Mouse (Mus musculus) kidney, adult 2 months (tissue): ENCODE data around the gene Tenm3. TPM values are rescaled to one million over a fixed set of nuclear protein-coding genes. Genes with fewer than 3 reads are reported as not detected.

Source experiments
- DNase-seq: peaks from one replicate; pipeline ENCODE4 v3.0.0; 2021
- H3K27ac ChIP-seq: fragments of 200-500 bp; 2 replicates; pipeline ENCODE4 v1.5.1; 2012; ENCODE audit warnings: low read depth, low read length, control low read depth, inconsistent platforms; ENCODE audit not compliant: insufficient read depth
- H3K27me3 ChIP-seq: fragments of 200-500 bp; replicated peaks from 2 replicates; pipeline ENCODE4 v1.6.1; 2012; ENCODE audit warnings: mild to moderate bottlenecking, moderate library complexity, low read length, inconsistent platforms; ENCODE audit not compliant: control insufficient read depth, insufficient read depth
- H3K36me3 ChIP-seq: fragments of 200-500 bp; 2 replicates; pipeline ENCODE4 v1.6.1; 2012; ENCODE audit warnings: mild to moderate bottlenecking, moderate library complexity, low read length, inconsistent platforms; ENCODE audit not compliant: control insufficient read depth, insufficient read depth
- H3K4me1 ChIP-seq: fragments of 200-500 bp; 2 replicates; pipeline ENCODE4 v1.6.1; 2011; ENCODE audit warnings: low read length; ENCODE audit not compliant: control insufficient read depth, insufficient read depth
- H3K4me3 ChIP-seq: fragments of 200-500 bp; 2 replicates; pipeline ENCODE4 v1.5.1; 2011; ENCODE audit warnings: mild to moderate bottlenecking, low read depth, low read length, control low read depth; ENCODE audit not compliant: insufficient read depth
- CTCF ChIP-seq: fragments of 200-500 bp; conservative IDR thresholded peaks from 2 replicates; pipeline ENCODE4 v1.5.1; 2011; ENCODE audit warnings: low read depth, mild to moderate bottlenecking, control low read depth, low read length, moderate library complexity, mixed read lengths; ENCODE audit not compliant: insufficient read depth, insufficient read length
- POLR2A ChIP-seq: fragments of 200-500 bp; IDR thresholded peaks from one replicate; pipeline ENCODE4 v1.6.1; 2011; ENCODE audit warnings: low read depth, low read length, control low read depth
- WGBS: fragments of 180-500 bp; shearing (Covaris S2); methylation state at CpG from one replicate; pipeline ENCODE4 v1.1.7; 2018; 5-methylcytosine and 5-hydroxymethylcytosine counted together
- polyA plus RNA-seq: library from polyadenylated mRNA; depleted of rRNA; stranded (reverse); fragments of >200 nt; gene quantifications from 2 replicates; pipeline ENCODE4 v1.2.3, GENCODE M21; 2012

Gene Tenm3
- polyA plus RNA-seq, 1 experiment = 2.0 TPM

DNA sequence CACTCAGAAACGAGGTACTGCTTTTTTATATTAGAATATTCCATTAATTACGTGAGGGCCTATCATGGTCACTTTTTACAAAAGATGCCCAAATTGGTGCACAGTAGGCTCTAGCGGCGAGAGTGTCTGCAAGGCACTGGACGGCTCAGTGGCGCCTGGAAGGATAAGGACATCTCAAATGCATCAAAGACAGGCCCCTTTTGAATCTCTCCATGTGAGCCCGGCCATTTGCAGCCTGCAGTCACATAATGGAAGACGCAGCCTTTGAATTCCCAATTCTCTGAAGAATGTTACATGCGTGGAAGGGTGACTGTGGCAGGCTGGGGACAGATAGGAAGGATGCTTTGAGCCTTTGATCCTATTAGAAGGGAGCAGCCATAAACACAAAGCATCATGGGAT, 631.8 kb downstream of the Tenm3 start:
- H3K27ac ChIP-seq = no peak overlapping the region
- no peak for DNase-seq
- WGBS = 89% methylated on average over 9 of the region's 9 CpGs
- H3K4me1 ChIP-seq = no peaks in the 10 kb centered on the region
- no peaks in the 10 kb centered on the region for H3K36me3 ChIP-seq
- H3K4me3 ChIP-seq = no peak overlapping the region
- no peaks in the 10 kb centered on the region for H3K27me3 ChIP-seq
- TF ChIP-seq POLR2A (no peak), CTCF (no peak)

DNA sequence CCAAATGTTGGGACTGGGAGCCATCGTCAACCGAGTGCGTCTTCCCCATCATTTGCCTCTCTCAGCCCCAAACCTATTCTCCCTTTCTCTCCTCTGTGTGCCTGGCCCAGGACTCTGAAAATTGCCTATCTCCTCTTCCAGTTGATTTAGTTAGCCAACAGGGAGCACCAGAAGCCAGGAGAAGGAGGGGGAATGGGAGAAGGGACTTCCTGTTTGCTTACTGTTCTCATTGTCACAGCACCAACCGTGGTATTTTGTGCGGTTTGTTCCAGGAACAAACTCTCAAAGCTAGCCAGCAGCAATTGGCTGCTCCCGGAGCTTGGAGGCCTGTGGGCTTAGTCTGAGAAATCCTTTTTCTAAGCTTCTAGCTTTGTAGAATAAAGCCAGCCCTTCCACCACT, 636.2 kb downstream of the Tenm3 start:
- Histone ChIP-seq H3K27ac (no peak overlapping the region), H3K4me3 (no peak overlapping the region), H3K36me3 (no peaks in the 10 kb centered on the region), H3K27me3 (no peaks in the 10 kb centered on the region), H3K4me1 (no peaks in the 10 kb centered on the region)
- 81% methylated on average over 6 of the region's 6 CpGs for WGBS
- TF ChIP-seq POLR2A (no peak), CTCF (no peak)
- peak; percentile 5 for DNase-seq

DNA sequence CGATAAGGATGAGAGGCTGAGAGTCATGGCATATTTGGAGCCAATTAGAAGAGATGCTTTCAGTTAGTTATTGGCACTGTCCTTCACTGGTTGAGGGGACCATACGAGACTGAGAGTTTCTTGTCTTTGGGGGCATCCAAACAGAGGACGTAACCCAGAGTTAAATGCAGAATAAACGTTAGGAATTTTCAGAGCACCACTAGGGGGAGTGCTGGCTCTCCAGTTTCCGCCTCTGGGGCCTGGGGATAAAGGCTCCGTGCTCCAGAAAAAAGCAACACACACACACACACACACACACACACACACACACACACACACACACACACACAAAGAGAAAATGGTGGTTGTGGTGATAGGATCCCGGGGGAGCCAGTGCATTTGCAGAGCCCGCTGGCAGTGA, 636.8 kb downstream of the Tenm3 start:
- DNase-seq = no peak
- H3K27me3 ChIP-seq = no peaks in the 10 kb centered on the region
- H3K36me3 ChIP-seq = no peaks in the 10 kb centered on the region
- no peaks in the 10 kb centered on the region for H3K4me1 ChIP-seq
- WGBS = 67% methylated on average over 8 of the region's 8 CpGs
- H3K27ac ChIP-seq = no peak overlapping the region
- TF ChIP-seq CTCF (0 out of 2 replicates have a peak, but pooled peaks have one; percentile 7), POLR2A (no peak)
- H3K4me3 ChIP-seq = no peak overlapping the region

DNA sequence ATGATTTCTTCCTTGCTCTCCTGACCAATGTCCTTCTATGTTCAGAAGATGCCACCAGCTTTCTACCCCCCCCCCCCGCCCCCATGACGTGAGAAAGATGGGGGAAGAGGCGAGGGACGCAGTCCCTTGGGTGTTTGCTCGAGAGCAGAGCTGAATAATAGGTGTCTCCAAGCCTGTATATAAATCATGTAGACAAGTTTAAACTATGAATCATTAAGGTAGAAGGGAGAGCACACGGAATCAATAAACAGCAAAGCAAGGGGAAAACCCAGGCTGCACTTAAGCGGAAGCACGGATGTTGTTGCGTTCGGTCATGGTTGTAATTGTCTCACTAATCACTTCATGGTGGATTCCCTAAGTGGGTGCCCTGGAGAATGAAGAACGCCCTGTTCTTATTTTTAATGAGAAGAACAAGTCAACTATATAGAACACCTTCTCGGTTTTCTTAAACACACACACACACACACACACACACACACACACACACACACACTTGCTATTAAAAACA, 638.9 kb downstream of the Tenm3 start:
- Histone ChIP-seq H3K36me3 (no peaks in the 10 kb centered on the region), H3K27ac (no peak overlapping the region), H3K27me3 (no peaks in the 10 kb centered on the region), H3K4me3 (no peak overlapping the region), H3K4me1 (no peaks in the 10 kb centered on the region)
- TF ChIP-seq CTCF (no peak), POLR2A (no peak)
- 53% methylated on average over 12 of the region's 12 CpGs for WGBS
- DNase-seq = no peak

DNA sequence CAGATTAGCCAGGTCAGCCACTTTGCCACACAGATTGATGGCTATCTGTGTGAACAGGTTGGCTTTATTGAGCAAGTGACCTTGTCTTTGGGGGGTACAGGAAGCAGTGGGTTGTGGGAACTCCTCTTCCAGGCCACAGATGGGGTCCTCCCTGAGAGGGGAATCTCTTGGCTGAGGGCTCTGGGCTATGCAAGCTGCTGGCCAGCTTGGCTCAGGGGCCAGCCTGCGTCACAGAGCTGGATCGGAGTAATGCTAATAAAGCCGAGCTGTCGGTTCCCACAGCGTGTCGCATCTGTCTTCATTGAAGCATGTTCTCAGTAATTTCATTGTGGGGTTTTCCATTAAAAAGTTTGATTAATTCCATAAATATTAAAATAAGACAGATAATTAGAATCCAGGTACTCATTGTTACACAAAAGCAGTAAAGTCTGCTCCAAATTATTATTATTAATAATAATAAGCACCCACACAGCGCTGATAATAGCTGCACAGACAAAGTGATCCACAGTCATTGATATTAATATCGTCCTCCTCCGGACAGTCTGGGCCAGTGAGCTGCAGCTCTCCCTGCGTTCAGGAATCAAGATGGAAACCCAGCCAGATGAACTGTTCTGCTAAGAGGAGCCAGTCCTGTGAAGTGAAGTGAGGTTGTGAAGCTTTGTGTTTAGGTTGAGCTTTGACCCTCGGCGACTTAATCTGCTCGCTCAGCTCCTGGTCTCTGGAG, 639.5 kb downstream of the Tenm3 start:
- no peak overlapping the region for H3K4me3 ChIP-seq
- DNase-seq = no peak
- H3K27me3 ChIP-seq = no peaks in the 10 kb centered on the region
- TF ChIP-seq POLR2A (no peak), CTCF (no peak)
- no peaks in the 10 kb centered on the region for H3K36me3 ChIP-seq
- no peaks in the 10 kb centered on the region for H3K4me1 ChIP-seq
- 72% methylated on average over 13 of the region's 13 CpGs for WGBS
- H3K27ac ChIP-seq = no peak overlapping the region

DNA sequence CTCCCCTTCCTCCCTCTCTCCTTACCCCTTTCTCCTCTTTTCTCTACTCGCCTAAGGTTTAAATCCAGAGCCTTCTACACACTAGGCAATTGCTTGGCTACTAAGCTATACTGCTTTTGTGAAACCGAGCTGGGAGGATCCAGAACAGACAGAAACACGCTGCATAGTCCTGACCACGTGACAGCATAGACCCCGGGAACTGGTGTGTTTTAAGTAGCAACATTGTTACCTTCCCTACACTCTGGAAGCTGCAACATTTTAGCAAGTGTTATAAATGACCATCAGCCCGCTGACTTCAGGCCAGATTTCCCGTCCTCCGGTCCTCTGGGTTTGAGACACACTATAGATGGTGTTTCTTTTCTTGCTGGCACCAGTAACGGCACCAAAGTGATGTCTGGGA, 640.1 kb downstream of the Tenm3 start:
- Histone ChIP-seq H3K27me3 (no peaks in the 10 kb centered on the region), H3K36me3 (no peaks in the 10 kb centered on the region), H3K4me3 (no peak overlapping the region), H3K4me1 (no peaks in the 10 kb centered on the region), H3K27ac (no peak overlapping the region)
- TF ChIP-seq CTCF = no peak
- TF ChIP-seq POLR2A = no peak
- WGBS = 80% methylated on average over 9 of the region's 9 CpGs
- DNase-seq = no peak

DNA sequence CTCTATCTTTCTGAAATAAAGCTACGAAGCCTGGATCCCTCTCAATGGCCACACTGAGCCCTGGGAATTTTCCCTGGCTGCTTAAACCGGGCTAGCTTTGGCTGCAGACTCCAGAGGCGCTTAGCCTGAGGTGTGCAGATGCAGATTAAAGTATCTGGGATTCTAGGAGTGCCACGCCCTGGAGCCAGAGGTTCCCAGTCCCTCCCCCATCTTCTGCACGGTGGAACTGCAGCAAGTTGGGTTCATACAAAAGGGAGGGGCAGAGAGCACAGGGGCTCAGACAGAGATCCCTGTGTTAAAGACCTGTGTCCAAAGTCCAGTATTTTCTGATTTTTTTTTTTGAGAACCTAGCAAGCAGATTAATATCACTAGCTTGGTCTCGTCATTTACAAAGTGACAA, 640.6 kb downstream of the Tenm3 start:
- Histone ChIP-seq H3K27ac (no peak overlapping the region), H3K27me3 (no peaks in the 10 kb centered on the region), H3K4me1 (no peaks in the 10 kb centered on the region), H3K4me3 (no peak overlapping the region), H3K36me3 (no peaks in the 10 kb centered on the region)
- DNase-seq = no peak
- 68% methylated on average over 6 of the region's 6 CpGs for WGBS
- TF ChIP-seq CTCF = no peak
- no peak for TF ChIP-seq POLR2A

DNA sequence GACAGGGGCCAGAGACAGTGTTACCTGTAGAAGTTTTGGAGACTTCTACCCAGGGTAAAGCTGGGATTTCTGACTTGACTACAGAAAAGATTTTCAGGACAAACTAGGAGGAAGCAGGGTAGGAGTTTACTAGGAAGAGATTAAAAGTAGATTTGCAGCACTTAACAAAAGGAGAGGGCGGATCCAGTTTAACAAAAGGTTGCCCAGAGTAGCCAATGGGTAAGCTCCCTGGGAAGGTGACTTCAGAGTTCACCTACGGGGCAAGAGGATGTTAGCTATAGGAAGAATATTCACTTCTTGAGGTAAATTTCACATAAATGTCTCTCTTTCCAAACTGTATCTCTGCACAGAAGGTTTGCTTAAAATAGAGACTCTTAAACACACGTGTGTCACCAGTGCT, 641.1 kb downstream of the Tenm3 start:
- TF ChIP-seq POLR2A = no peak
- TF ChIP-seq CTCF = no peak
- WGBS = 72% methylated on average over 3 of the region's 3 CpGs
- no peaks in the 10 kb centered on the region for H3K27me3 ChIP-seq
- no peak overlapping the region for H3K4me3 ChIP-seq
- H3K36me3 ChIP-seq = no peaks in the 10 kb centered on the region
- H3K4me1 ChIP-seq = no peaks in the 10 kb centered on the region
- H3K27ac ChIP-seq = no peak overlapping the region
- DNase-seq = no peak
